Mouse (Mus musculus): ENCODE measurements around the gene Sav1. TPM values are rescaled to one million over a fixed set of nuclear protein-coding genes. Genes with fewer than 3 reads are reported as not detected.

Sav1 gene
- total RNA-seq, 2 experiments from 2014 or later: 79.2 to 133 TPM

- ATAC-seq (replicated peaks; ENCODE audit: low FRiP score, low TSS enrichment, poor library complexity, severe bottlenecking): peak; percentile 39
Observed at GRCm38 (mm10) chr12:69965644-69966043, 21.2 kb downstream of the Sav1 start.

GRCm38 (mm10) chr12:69963141-69963540, 23.7 kb downstream of the Sav1 start:
- ATAC-seq (replicated peaks; ENCODE audit: low FRiP score, low TSS enrichment, poor library complexity, severe bottlenecking): no peak

GRCm38 (mm10) chr12:69962468-69962867, 24.3 kb downstream of the Sav1 start:
- peak; percentile 93 for ATAC-seq (replicated peaks; ENCODE audit: low FRiP score, low TSS enrichment, poor library complexity, severe bottlenecking)

- ATAC-seq (replicated peaks; ENCODE audit: low FRiP score, low TSS enrichment, poor library complexity, severe bottlenecking): peak; percentile 48; the same call in 1 of the 2 replicates
Observed at GRCm38 (mm10) chr12:69957378-69957777, 29.4 kb downstream of the Sav1 start.

- ATAC-seq (replicated peaks; ENCODE audit: low FRiP score, low TSS enrichment, poor library complexity, severe bottlenecking): peak; percentile 57
Observed at GRCm38 (mm10) chr12:69947502-69947901, 39.3 kb downstream of the Sav1 start.

- no peak for ATAC-seq (replicated peaks; ENCODE audit: low FRiP score, low TSS enrichment, poor library complexity, severe bottlenecking)
Observed at GRCm38 (mm10) chr12:69945861-69946260, 40.9 kb downstream of the Sav1 start.

GRCm38 (mm10) chr12:69941655-69942329, 45.0 kb downstream of the Sav1 start:
- ATAC-seq (replicated peaks; ENCODE audit: low FRiP score, low TSS enrichment, poor library complexity, severe bottlenecking): no peak

- ATAC-seq (replicated peaks; ENCODE audit: low FRiP score, low TSS enrichment, poor library complexity, severe bottlenecking): no peak
Observed at GRCm38 (mm10) chr12:69939291-69939690, 47.5 kb downstream of the Sav1 start.

- ATAC-seq (replicated peaks; ENCODE audit: low FRiP score, low TSS enrichment, poor library complexity, severe bottlenecking): no peak
Observed at GRCm38 (mm10) chr12:69937731-69938130, 49.1 kb downstream of the Sav1 start.

GRCm38 (mm10) chr12:69926716-69927115, 60.1 kb downstream of the Sav1 start:
- peak; percentile 74 for ATAC-seq (replicated peaks; ENCODE audit: low FRiP score, low TSS enrichment, poor library complexity, severe bottlenecking)

- ATAC-seq (replicated peaks; ENCODE audit: low FRiP score, low TSS enrichment, poor library complexity, severe bottlenecking): peak; percentile 63
Observed at GRCm38 (mm10) chr12:69924012-69924411, 62.8 kb downstream of the Sav1 start.

GRCm38 (mm10) chr12:69923603-69924002, 63.2 kb downstream of the Sav1 start:
- peak; percentile 49 for ATAC-seq (replicated peaks; ENCODE audit: low FRiP score, low TSS enrichment, poor library complexity, severe bottlenecking)

- ATAC-seq (replicated peaks; ENCODE audit: low FRiP score, low TSS enrichment, poor library complexity, severe bottlenecking): peak; percentile 56
Observed at GRCm38 (mm10) chr12:69923128-69923527, 63.7 kb downstream of the Sav1 start.

GRCm38 (mm10) chr12:69922099-69922498, 64.7 kb downstream of the Sav1 start:
- no peak for ATAC-seq (replicated peaks; ENCODE audit: low FRiP score, low TSS enrichment, poor library complexity, severe bottlenecking)

- peak; percentile 65 for ATAC-seq (replicated peaks; ENCODE audit: low FRiP score, low TSS enrichment, poor library complexity, severe bottlenecking)
Observed at GRCm38 (mm10) chr12:69917870-69918269, 68.9 kb downstream of the Sav1 start.

Other genes starting within 250 kb of the Sav1 start
- 0.27 and 0.57 TPM in 2 replicates for gene Cdkl1, start 195.7 kb downstream of the Sav1 start, total RNA-seq (2014; fragmentation: Nextera tagmentation)
- 1.2 and 2.1 TPM in 2 replicates for gene Cdkl1, start 195.7 kb downstream of the Sav1 start, total RNA-seq (2017)
- gene Atl1, start 94.4 kb downstream of the Sav1 start, total RNA-seq (2014; fragmentation: Nextera tagmentation): 2.8 and 3.4 TPM in 2 replicates
- gene Atl1, start 94.4 kb downstream of the Sav1 start, total RNA-seq (2017): 3.1 and 6.5 TPM in 2 replicates
- 24.2 and 33.9 TPM in 2 replicates for gene Map4k5, start 93.8 kb downstream of the Sav1 start, total RNA-seq (2014; fragmentation: Nextera tagmentation)
- gene Map4k5, start 93.8 kb downstream of the Sav1 start, total RNA-seq (2017): 25.0 and 29.2 TPM in 2 replicates
- 33.1 and 50.1 TPM in 2 replicates for gene Nin, start 126.7 kb upstream of the Sav1 start, total RNA-seq (2014; fragmentation: Nextera tagmentation)
- 41.3 and 61.0 TPM in 2 replicates for gene Nin, start 126.7 kb upstream of the Sav1 start, total RNA-seq (2017)
- gene Abhd12b, start 167.1 kb upstream of the Sav1 start, total RNA-seq (2014; fragmentation: Nextera tagmentation): not detected in 2 replicates
- not detected in 2 replicates for gene Abhd12b, start 167.1 kb upstream of the Sav1 start, total RNA-seq (2017)
- 15.8 and 27.6 TPM in 2 replicates for gene Pygl, start 244.5 kb upstream of the Sav1 start, total RNA-seq (2014; fragmentation: Nextera tagmentation)
- gene Pygl, start 244.5 kb upstream of the Sav1 start, total RNA-seq (2017): 32.5 and 34.3 TPM in 2 replicates

Data from megakaryocyte-erythroid progenitor cell, adult 5-6 weeks (primary cell).